Mouse (Mus musculus) E14TG2a.4 (cell line): ENCODE results near the gene Zfp14.

Source experiments
- H3K27me3 ChIP-seq: 2 replicates; pipeline ENCODE4 v1.6.1; 2014; ENCODE audit warnings: low read length, control low read depth; ENCODE audit not compliant: insufficient read depth
- H3K36me3 ChIP-seq: 2 replicates; pipeline ENCODE4 v1.6.1; 2014; ENCODE audit warnings: low read length, control low read depth; ENCODE audit not compliant: insufficient read depth
- H3K4me1 ChIP-seq: replicated peaks from 2 replicates; pipeline ENCODE4 v1.6.1; 2014; ENCODE audit warnings: low read depth, low read length, control low read depth
- H3K4me3 ChIP-seq: replicated peaks from 2 replicates; pipeline ENCODE4 v1.5.1; 2014; ENCODE audit warnings: mild to moderate bottlenecking, low read length
- H3K9me3 ChIP-seq: 2 replicates; pipeline ENCODE4 v1.6.1; 2014; ENCODE audit warnings: low read length, control low read depth
- CTCF ChIP-seq: conservative IDR thresholded peaks from 2 replicates; pipeline ENCODE4 v1.5.1; 2014; ENCODE audit warnings: low read length
- NANOG ChIP-seq: IDR thresholded peaks from 2 replicates; pipeline ENCODE4 v1.6.1; 2014; ENCODE audit warnings: borderline replicate concordance, low read length, mixed read lengths
- POU5F1 ChIP-seq: IDR thresholded peaks from 2 replicates; pipeline ENCODE4 v1.6.1; 2014; ENCODE audit warnings: low read length, borderline replicate concordance

Gene Zfp14

GRCm38 (mm10) chr7:30048126-30048525, 3.1 kb downstream of the Zfp14 start:
- no peaks in the 10 kb centered on the region for H3K27me3 ChIP-seq
- H3K4me3 ChIP-seq, result no peak overlapping the region
- no peaks in the 10 kb centered on the region for H3K9me3 ChIP-seq
- H3K36me3 ChIP-seq, result peaks cover 13% of the 10 kb centered on the region
- H3K4me1 ChIP-seq, result peaks cover 14% of the 10 kb centered on the region
- TF ChIP-seq POU5F1 (no peak), NANOG (no peak), CTCF (no peak)

- Histone ChIP-seq H3K27me3 (no peaks in the 10 kb centered on the region), H3K36me3 (peaks cover 25% of the 10 kb centered on the region), H3K9me3 (no peaks in the 10 kb centered on the region), H3K4me1 (peaks cover 7% of the 10 kb centered on the region), H3K4me3 (no peak overlapping the region)
- no peak for TF ChIP-seq POU5F1
- no peak for TF ChIP-seq NANOG
- TF ChIP-seq CTCF, result no peak
Observed at GRCm38 (mm10) chr7:30044354-30044753, 6.8 kb downstream of the Zfp14 start.

- peak overlapping the region; percentile 61 for H3K4me3 ChIP-seq
- TF ChIP-seq NANOG (no peak), CTCF (no peak), POU5F1 (no peak)
Observed at GRCm38 (mm10) chr7:30034331-30034730, 16.8 kb downstream of the Zfp14 start.

GRCm38 (mm10) chr7:30031379-30031778, 19.8 kb downstream of the Zfp14 start:
- H3K27me3 ChIP-seq, result no peaks in the 10 kb centered on the region
- peak; percentile 56 for TF ChIP-seq NANOG
- TF ChIP-seq POU5F1, result peak; percentile 94
- TF ChIP-seq CTCF, result no peak
- H3K36me3 ChIP-seq, result peaks cover 44% of the 10 kb centered on the region
- H3K9me3 ChIP-seq, result no peaks in the 10 kb centered on the region
- H3K4me1 ChIP-seq, result peaks cover 77% of the 10 kb centered on the region
- H3K4me3 ChIP-seq, result peak overlapping the region; percentile 78

More at GRCm38 (mm10) chr7:30034331-30034730, 16.8 kb downstream of the Zfp14 start:
- Histone ChIP-seq H3K4me1 (peaks cover 62% of the 10 kb centered on the region), H3K27me3 (no peaks in the 10 kb centered on the region), H3K9me3 (no peaks in the 10 kb centered on the region), H3K36me3 (peaks cover 50% of the 10 kb centered on the region)

GRCm38 (mm10) chr7:30030677-30031076, 20.5 kb downstream of the Zfp14 start:
- TF ChIP-seq POU5F1 (no peak), CTCF (no peak), NANOG (no peak)
- peaks cover 48% of the 10 kb centered on the region for H3K36me3 ChIP-seq
- no peaks in the 10 kb centered on the region for H3K27me3 ChIP-seq
- H3K4me1 ChIP-seq, result peaks cover 82% of the 10 kb centered on the region
- H3K4me3 ChIP-seq, result peak overlapping the region; percentile 78
- H3K9me3 ChIP-seq, result no peaks in the 10 kb centered on the region

- peaks cover 80% of the 10 kb centered on the region for H3K4me1 ChIP-seq
- TF ChIP-seq CTCF (no peak), POU5F1 (no peak), NANOG (no peak)
- no peaks in the 10 kb centered on the region for H3K27me3 ChIP-seq
- H3K9me3 ChIP-seq, result no peaks in the 10 kb centered on the region
- peaks cover 50% of the 10 kb centered on the region for H3K36me3 ChIP-seq
- no peak overlapping the region for H3K4me3 ChIP-seq
Observed at GRCm38 (mm10) chr7:30028572-30028971, 22.6 kb downstream of the Zfp14 start.

GRCm38 (mm10) chr7:30027331-30027730, 23.8 kb downstream of the Zfp14 start:
- H3K4me3 ChIP-seq, result no peak overlapping the region; the same call in 1 of the 2 replicates
- TF ChIP-seq NANOG, result no peak
- TF ChIP-seq POU5F1, result no peak
- no peaks in the 10 kb centered on the region for H3K9me3 ChIP-seq
- no peaks in the 10 kb centered on the region for H3K27me3 ChIP-seq
- peaks cover 62% of the 10 kb centered on the region for H3K36me3 ChIP-seq
- peaks cover 89% of the 10 kb centered on the region for H3K4me1 ChIP-seq

- H3K27me3 ChIP-seq, result no peaks in the 10 kb centered on the region
- H3K9me3 ChIP-seq, result no peaks in the 10 kb centered on the region
- H3K36me3 ChIP-seq, result peaks cover 82% of the 10 kb centered on the region
- H3K4me1 ChIP-seq, result peaks cover 81% of the 10 kb centered on the region
- H3K4me3 ChIP-seq, result no peak overlapping the region
- TF ChIP-seq CTCF (no peak), POU5F1 (no peak), NANOG (no peak)
Observed at GRCm38 (mm10) chr7:30025358-30025757, 25.8 kb downstream of the Zfp14 start.

GRCm38 (mm10) chr7:30023800-30024199, 27.4 kb downstream of the Zfp14 start:
- H3K4me1 ChIP-seq, result peaks cover 65% of the 10 kb centered on the region
- peaks cover 97% of the 10 kb centered on the region for H3K36me3 ChIP-seq
- H3K4me3 ChIP-seq, result no peak overlapping the region
- H3K9me3 ChIP-seq, result no peaks in the 10 kb centered on the region
- TF ChIP-seq NANOG, result no peak
- TF ChIP-seq POU5F1, result no peak
- H3K27me3 ChIP-seq, result no peaks in the 10 kb centered on the region
